Mouse (Mus musculus): ENCODE data around the gene Scarb1. TPM values are rescaled to one million over a fixed set of nuclear protein-coding genes. Genes with fewer than 3 reads are reported as not detected.

Scarb1 gene
- polyA plus RNA-seq, 1 experiment from 2014 or later: 105 TPM

DNA sequence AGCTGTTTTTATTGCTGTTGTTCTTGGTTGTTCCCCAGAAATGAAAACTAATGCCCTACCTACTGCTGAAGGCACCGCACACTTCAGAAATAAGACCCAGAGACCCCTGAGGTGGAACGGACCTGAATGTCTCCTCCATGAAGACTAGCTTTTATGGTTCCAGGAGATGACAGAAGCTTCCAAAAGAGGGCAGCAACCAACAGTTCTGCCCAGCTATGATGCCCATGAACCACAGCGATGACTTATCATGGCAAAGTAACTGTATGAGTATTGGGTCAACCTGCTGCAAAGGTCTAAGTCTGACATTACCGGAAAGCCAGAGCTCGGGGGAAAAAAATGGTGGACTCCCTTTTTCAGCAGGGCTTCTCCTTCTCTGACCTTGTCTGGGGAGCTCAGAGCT is 38.0 kb upstream of the Scarb1 start:
- no peaks in the 10 kb centered on the region for H3K4me1 ChIP-seq (ENCODE audit: insufficient read depth)
- no peaks in the 10 kb centered on the region for H3K27me3 ChIP-seq (ENCODE audit: insufficient read depth, low read length)
- no peak overlapping the region for H3K4me3 ChIP-seq (ENCODE audit: low read depth, low read length)
- H3K9ac ChIP-seq (replicated peaks): no peak overlapping the region
- ATAC-seq: no peak
- H3K9me3 ChIP-seq (ENCODE audit: low read length): no peaks in the 10 kb centered on the region
- H3K36me3 ChIP-seq (replicated peaks; ENCODE audit: insufficient read depth, low read length): peaks cover 2% of the 10 kb centered on the region; the same call in 1 of the 2 replicates
- DNase-seq: no peak
- H3K27ac ChIP-seq (ENCODE audit: low read depth): no peak overlapping the region
- 64% methylated on average over 5 of the region's 5 CpGs for WGBS (ENCODE audit: insufficient replicate concordance)
- TF ChIP-seq CTCF (IDR thresholded peaks at IDR 0.05; ENCODE audit: low read depth): peak; percentile 39
- TF ChIP-seq EP300 (IDR thresholded peaks at IDR 0.05; ENCODE audit: low read depth): no peak
- no peak overlapping the region for H3K4me2 ChIP-seq (ENCODE audit: low read depth, low read length)

DNA sequence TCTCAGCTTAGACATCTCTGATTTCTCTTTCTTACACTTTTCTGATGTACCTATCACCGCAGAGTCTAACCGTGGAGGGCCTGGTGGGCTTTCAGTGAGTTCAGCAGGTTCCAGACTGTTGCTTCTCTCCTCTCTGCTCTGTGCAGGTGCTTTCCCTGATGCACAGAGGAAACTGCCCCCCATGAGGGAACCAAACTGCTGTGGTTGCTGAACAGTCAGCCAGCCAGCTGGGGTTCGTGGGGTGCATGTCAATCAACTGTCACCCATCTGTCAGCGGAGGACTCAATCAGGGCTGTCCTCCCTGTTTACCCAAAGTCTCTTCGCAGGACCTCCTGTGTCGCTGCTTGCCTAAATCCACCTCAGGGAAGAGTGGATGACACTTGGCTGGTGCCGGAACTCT is 36.3 kb upstream of the Scarb1 start:
- no peak for TF ChIP-seq EP300 (IDR thresholded peaks at IDR 0.05; ENCODE audit: low read depth)
- no peak for TF ChIP-seq CTCF (IDR thresholded peaks at IDR 0.05; ENCODE audit: low read depth)
- DNase-seq (no peak), ATAC-seq (peak; percentile 62)
- H3K36me3 ChIP-seq (replicated peaks; ENCODE audit: insufficient read depth, low read length): no peaks in the 10 kb centered on the region
- no peak overlapping the region for H3K4me2 ChIP-seq (ENCODE audit: low read depth, low read length)
- 61% methylated on average over 7 of the region's 7 CpGs for WGBS (ENCODE audit: insufficient replicate concordance)
- H3K4me3 ChIP-seq (ENCODE audit: low read depth, low read length): no peak overlapping the region
- no peaks in the 10 kb centered on the region for H3K4me1 ChIP-seq (ENCODE audit: insufficient read depth)
- H3K9ac ChIP-seq (replicated peaks): no peak overlapping the region
- peak overlapping the region; percentile 57; the same call in 1 of the 2 replicates for H3K27ac ChIP-seq (ENCODE audit: low read depth)
- no peaks in the 10 kb centered on the region for H3K9me3 ChIP-seq (ENCODE audit: low read length)
- H3K27me3 ChIP-seq (ENCODE audit: insufficient read depth, low read length): no peaks in the 10 kb centered on the region

DNA sequence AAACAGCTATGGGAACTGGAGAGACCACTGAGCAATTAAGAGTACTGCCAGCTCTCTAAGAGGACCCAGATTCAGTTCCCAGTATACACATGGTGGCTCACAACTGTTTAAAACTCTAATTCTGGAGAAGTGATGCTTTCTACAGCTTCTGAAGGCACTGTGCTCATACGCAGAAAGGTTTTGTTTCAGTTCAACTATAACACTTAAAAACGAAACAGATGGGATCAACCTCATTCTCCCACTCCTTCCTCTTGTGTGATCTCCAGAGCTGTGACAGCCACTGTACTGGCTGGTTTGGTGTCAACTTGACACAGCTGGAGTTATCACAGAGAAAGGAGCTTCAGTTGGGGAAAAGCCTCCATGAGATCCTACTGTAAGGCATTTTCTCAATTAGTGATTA is 35.0 kb upstream of the Scarb1 start:
- 48% methylated on average over 2 of the region's 2 CpGs for WGBS (ENCODE audit: insufficient replicate concordance)
- Histone ChIP-seq H3K27ac (ENCODE audit: low read depth) (peak overlapping the region; percentile 34; the same call in 1 of the 2 replicates), H3K27me3 (ENCODE audit: insufficient read depth, low read length) (no peaks in the 10 kb centered on the region), H3K4me2 (ENCODE audit: low read depth, low read length) (no peak overlapping the region), H3K9me3 (ENCODE audit: low read length) (no peaks in the 10 kb centered on the region), H3K36me3 (replicated peaks; ENCODE audit: insufficient read depth, low read length) (no peaks in the 10 kb centered on the region), H3K9ac (replicated peaks) (no peak overlapping the region), H3K4me3 (ENCODE audit: low read depth, low read length) (no peak overlapping the region), H3K4me1 (ENCODE audit: insufficient read depth) (no peaks in the 10 kb centered on the region)
- ATAC-seq: no peak
- no peak for DNase-seq
- TF ChIP-seq CTCF (IDR thresholded peaks at IDR 0.05; ENCODE audit: low read depth) (no peak), EP300 (IDR thresholded peaks at IDR 0.05; ENCODE audit: low read depth) (no peak)

DNA sequence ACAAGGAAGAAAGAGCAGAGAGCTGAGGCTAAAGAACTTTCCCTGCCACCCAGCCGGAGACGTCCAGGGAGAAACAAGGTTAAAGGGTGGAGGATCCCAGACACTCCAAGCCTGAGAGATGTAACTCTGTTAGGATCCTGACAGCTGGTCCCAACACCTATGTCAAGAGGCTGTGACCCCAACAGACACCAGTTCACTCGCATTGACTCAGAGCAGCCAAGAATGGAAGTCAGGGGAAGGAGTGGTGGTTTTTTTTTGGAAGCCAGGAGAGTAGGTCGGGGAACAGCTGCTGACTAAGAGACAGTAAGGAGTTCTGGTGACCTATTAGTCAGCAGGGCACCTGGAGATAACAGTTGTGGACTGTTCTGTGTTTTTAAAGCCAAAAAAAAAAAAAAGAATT is 31.1 kb upstream of the Scarb1 start:
- Histone ChIP-seq H3K27me3 (ENCODE audit: insufficient read depth, low read length) (no peaks in the 10 kb centered on the region), H3K4me1 (ENCODE audit: insufficient read depth) (no peaks in the 10 kb centered on the region), H3K4me3 (ENCODE audit: low read depth, low read length) (no peak overlapping the region), H3K9me3 (ENCODE audit: low read length) (no peaks in the 10 kb centered on the region), H3K27ac (ENCODE audit: low read depth) (no peak overlapping the region), H3K9ac (replicated peaks) (no peak overlapping the region), H3K36me3 (replicated peaks; ENCODE audit: insufficient read depth, low read length) (no peaks in the 10 kb centered on the region), H3K4me2 (ENCODE audit: low read depth, low read length) (no peak overlapping the region)
- no peak for TF ChIP-seq EP300 (IDR thresholded peaks at IDR 0.05; ENCODE audit: low read depth)
- TF ChIP-seq CTCF (IDR thresholded peaks at IDR 0.05; ENCODE audit: low read depth): no peak
- ATAC-seq: no peak
- no peak for DNase-seq
- WGBS (ENCODE audit: insufficient replicate concordance): 76% methylated on average over 4 of the region's 4 CpGs

DNA sequence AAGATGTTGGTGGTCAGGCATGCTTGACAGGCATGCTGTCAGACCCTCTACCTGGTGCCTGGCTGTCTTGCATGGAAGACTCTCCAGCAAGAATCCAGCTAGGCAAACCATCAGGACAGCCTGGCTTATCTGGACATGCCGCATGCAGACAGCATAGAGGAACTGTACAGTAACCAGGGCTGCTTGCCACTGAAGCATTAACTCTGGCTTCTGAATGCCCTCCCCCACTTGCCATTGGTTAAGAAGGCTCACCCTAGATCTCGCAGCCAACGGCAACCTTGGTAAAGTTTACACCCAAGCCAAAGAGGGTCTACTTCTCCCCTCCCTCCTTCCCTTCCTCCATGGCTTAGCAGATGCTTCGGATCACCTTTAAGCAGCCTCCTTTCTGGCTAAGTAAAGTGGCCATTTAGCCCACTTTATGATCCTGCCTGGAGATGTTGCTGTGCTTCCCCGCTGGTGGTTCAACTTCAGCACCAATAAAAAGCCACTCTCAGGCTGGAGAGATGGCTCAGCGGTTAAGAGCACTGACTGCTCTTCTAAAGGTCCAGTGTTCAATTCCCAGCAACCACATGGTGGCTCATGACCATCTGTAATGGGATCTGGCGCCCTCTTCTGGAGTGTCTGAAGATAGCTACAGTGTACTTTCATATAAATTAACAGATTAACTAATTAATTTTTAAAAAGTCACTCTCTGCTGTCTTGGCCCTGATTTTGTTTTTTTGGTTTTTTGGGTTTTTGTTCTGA is 30.2 kb upstream of the Scarb1 start:
- WGBS (ENCODE audit: insufficient replicate concordance): 74% methylated on average over 7 of the region's 7 CpGs
- no peak for ATAC-seq
- H3K36me3 ChIP-seq (replicated peaks; ENCODE audit: insufficient read depth, low read length): no peaks in the 10 kb centered on the region

DNA sequence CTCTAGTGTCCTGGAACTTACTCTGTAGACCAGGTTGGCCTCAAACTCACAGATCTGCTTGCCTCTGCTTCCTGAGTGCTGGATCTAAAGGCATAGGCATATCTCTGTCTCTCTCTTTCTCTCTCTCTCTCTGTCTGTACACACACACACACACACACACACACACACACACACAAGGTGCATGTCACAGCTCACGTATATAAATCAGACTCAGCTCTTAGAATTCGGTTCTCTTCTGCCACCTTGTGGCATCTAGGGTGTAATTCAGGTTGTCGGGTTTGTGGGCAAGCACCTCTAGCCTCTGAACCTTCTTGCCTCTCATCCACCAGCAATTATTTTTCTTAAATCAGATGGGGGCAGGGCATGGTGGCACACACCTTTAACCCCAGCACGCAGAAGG is 27.7 kb upstream of the Scarb1 start:
- H3K27me3 ChIP-seq (ENCODE audit: insufficient read depth, low read length): no peaks in the 10 kb centered on the region
- TF ChIP-seq CTCF (IDR thresholded peaks at IDR 0.05; ENCODE audit: low read depth): peak; percentile 86
- TF ChIP-seq EP300 (IDR thresholded peaks at IDR 0.05; ENCODE audit: low read depth): no peak
- H3K4me2 ChIP-seq (ENCODE audit: low read depth, low read length): no peak overlapping the region
- H3K27ac ChIP-seq (ENCODE audit: low read depth): no peak overlapping the region
- H3K36me3 ChIP-seq (replicated peaks; ENCODE audit: insufficient read depth, low read length): no peaks in the 10 kb centered on the region
- H3K4me1 ChIP-seq (ENCODE audit: insufficient read depth): no peaks in the 10 kb centered on the region
- ATAC-seq (peak; percentile 66), DNase-seq (peak; percentile 64)
- no peak overlapping the region for H3K9ac ChIP-seq (replicated peaks)
- no peaks in the 10 kb centered on the region for H3K9me3 ChIP-seq (ENCODE audit: low read length)
- WGBS (ENCODE audit: insufficient replicate concordance): 0% methylated on average over 4 of the region's 4 CpGs
- H3K4me3 ChIP-seq (ENCODE audit: low read depth, low read length): no peak overlapping the region

More for the DNA sequence above, 30.2 kb upstream of the Scarb1 start:
- TF ChIP-seq CTCF (IDR thresholded peaks at IDR 0.05; ENCODE audit: low read depth) (peak; percentile 39), EP300 (IDR thresholded peaks at IDR 0.05; ENCODE audit: low read depth) (no peak)
- Histone ChIP-seq H3K27me3 (ENCODE audit: insufficient read depth, low read length) (no peaks in the 10 kb centered on the region), H3K9me3 (ENCODE audit: low read length) (no peaks in the 10 kb centered on the region), H3K27ac (ENCODE audit: low read depth) (no peak overlapping the region), H3K9ac (replicated peaks) (no peak overlapping the region), H3K4me2 (ENCODE audit: low read depth, low read length) (no peak overlapping the region), H3K4me1 (ENCODE audit: insufficient read depth) (no peaks in the 10 kb centered on the region), H3K4me3 (ENCODE audit: low read depth, low read length) (no peak overlapping the region)
- no peak for DNase-seq
